Mouse (Mus musculus) heart, embryonic 14.5 days (tissue): ENCODE data around the gene Arhgap24. TPM values are rescaled to one million over a fixed set of nuclear protein-coding genes. Genes with fewer than 3 reads are reported as not detected.

Source experiments
- ATAC-seq: fragments of 200-750 bp; cut with Nextera tagmentation; 2 replicates; pipeline ENCODE4 v1.8.0; 2017; ENCODE audit warnings: low read depth, moderate TSS enrichment; ENCODE audit not compliant: insufficient number of reproducible peaks, insufficient read depth, low FRiP score
- H3K27ac ChIP-seq, 2 experiments: fragments of 200-500 bp in 1 of 2; fragments of 300-500 bp in 1 of 2; sonication (generic) in 1 of 2; replicated peaks in 1 of 2; 2 replicates each; pipeline ENCODE4 v1.5.1; 2012 to 2014; ENCODE audit warnings: low read depth in 2 of 2, low read length in 2 of 2, control low read depth in 1 of 2, mild to moderate bottlenecking in 1 of 2, mixed read lengths in 1 of 2; ENCODE audit not compliant: control insufficient read depth in 1 of 2, insufficient read depth in 1 of 2
- H3K27me3 ChIP-seq: fragments of 300-500 bp; sonication (generic); 2 replicates; pipeline ENCODE4 v1.6.1; 2014; ENCODE audit warnings: mild to moderate bottlenecking, low read length, control low read depth; ENCODE audit not compliant: control insufficient read depth, insufficient read depth
- H3K36me3 ChIP-seq: fragments of 300-500 bp; sonication (generic); 2 replicates; pipeline ENCODE4 v1.6.1; 2014; ENCODE audit warnings: mild to moderate bottlenecking, control low read depth, low read length, mixed read lengths; ENCODE audit not compliant: control insufficient read depth, insufficient read depth
- H3K4me1 ChIP-seq, 2 experiments: fragments of 200-500 bp in 1 of 2; fragments of 300-500 bp in 1 of 2; sonication (generic) in 1 of 2; 2 replicates each; pipeline ENCODE4 v1.6.1; 2012 to 2014; ENCODE audit warnings: low read length in 2 of 2, control low read depth in 1 of 2, mixed read lengths in 1 of 2; ENCODE audit not compliant: control insufficient read depth in 2 of 2, insufficient read depth in 2 of 2
- H3K4me2 ChIP-seq: fragments of 300-500 bp; sonication (generic); 2 replicates; pipeline ENCODE4 v1.6.1; 2014; ENCODE audit warnings: mild to moderate bottlenecking, low read length
- H3K4me3 ChIP-seq, 2 experiments: fragments of 200-500 bp in 1 of 2; fragments of 300-500 bp in 1 of 2; sonication (generic) in 1 of 2; 2 replicates each; pipeline ENCODE4 v1.5.1; 2012 to 2014; ENCODE audit warnings: low read length in 2 of 2, mild to moderate bottlenecking in 2 of 2, control low read depth in 1 of 2, low read depth in 1 of 2, moderate library complexity in 1 of 2; ENCODE audit not compliant: control insufficient read depth in 1 of 2, insufficient read depth in 1 of 2
- H3K9ac ChIP-seq: fragments of 300-500 bp; sonication (generic); 2 replicates; pipeline ENCODE4 v1.6.1; 2014; ENCODE audit warnings: mild to moderate bottlenecking, low read length
- H3K9me3 ChIP-seq: fragments of 300-500 bp; sonication (generic); 2 replicates; pipeline ENCODE4 v1.6.1; 2016; ENCODE audit warnings: low read length, control low read depth; ENCODE audit not compliant: control insufficient read depth
- WGBS: fragments of 180-500 bp; shearing (Covaris S2); extraction: QIAGEN DNeasy Blood & Tissue Kit; methylation state at CpG from one replicate; pipeline ENCODE4 v1.1.7; 2014; 5-methylcytosine and 5-hydroxymethylcytosine counted together
- polyA plus RNA-seq: library from polyadenylated mRNA; unstranded; fragments of >200 nt; fragmentation: Nextera tagmentation; extraction: Ambion mirVana; gene quantifications from 2 replicates; pipeline ENCODE4 v1.2.1, GENCODE M21; 2014

Arhgap24 gene
- polyA plus RNA-seq, 1 experiment from 2014 or later = 14.7 TPM

GRCm38 (mm10) chr5:102767058-102767444, 285.9 kb downstream of the Arhgap24 start:
- peaks cover 9 to 24% of the 10 kb centered on the region in 2 experiments for H3K4me1 ChIP-seq
- H3K9me3 ChIP-seq = no peaks in the 10 kb centered on the region
- no peaks in the 10 kb centered on the region for H3K27me3 ChIP-seq
- H3K4me2 ChIP-seq = no peak overlapping the region
- 59% methylated on average over 4 of the region's 4 CpGs for WGBS
- ATAC-seq = no peak
- H3K27ac ChIP-seq = peak overlapping the region; percentile 60 to 86; a peak in 2 of 4 replicates
- no peaks in the 10 kb centered on the region for H3K36me3 ChIP-seq
- H3K9ac ChIP-seq = no peak overlapping the region
- no peak overlapping the region for H3K4me3 ChIP-seq

- H3K9ac ChIP-seq = 0 out of 2 replicates have a peak overlapping the region, but pooled peaks have one; percentile 71
- H3K27ac ChIP-seq = peak overlapping the region in 1 of 2 experiments; percentile 86; a peak in 2 of 4 replicates
- no peak overlapping the region for H3K4me3 ChIP-seq
- H3K4me2 ChIP-seq = no peak overlapping the region
- H3K27me3 ChIP-seq = no peaks in the 10 kb centered on the region
- H3K36me3 ChIP-seq = no peaks in the 10 kb centered on the region
- WGBS = 78% methylated on average over 7 of the region's 7 CpGs
- H3K9me3 ChIP-seq = no peaks in the 10 kb centered on the region
- H3K4me1 ChIP-seq = peaks cover 9 to 24% of the 10 kb centered on the region in 2 experiments
- no peak for ATAC-seq
Observed at GRCm38 (mm10) chr5:102767822-102768221, 286.6 kb downstream of the Arhgap24 start.

GRCm38 (mm10) chr5:102768385-102769080, 287.3 kb downstream of the Arhgap24 start:
- Histone ChIP-seq H3K27ac (peak overlapping the region; percentile 77 to 86), H3K9ac (peak overlapping the region; percentile 71), H3K4me3 (peak overlapping the region; percentile 32 to 35), H3K36me3 (no peaks in the 10 kb centered on the region), H3K4me2 (peak overlapping the region; percentile 63), H3K4me1 (peaks cover 9 to 24% of the 10 kb centered on the region in 2 experiments), H3K27me3 (no peaks in the 10 kb centered on the region), H3K9me3 (no peaks in the 10 kb centered on the region)
- WGBS = 40% methylated on average over 12 of the region's 12 CpGs
- ATAC-seq = peak; percentile 77; the same call in 1 of the 2 replicates

- ATAC-seq = no peak
- peaks cover 9 to 31% of the 10 kb centered on the region in 2 experiments for H3K4me1 ChIP-seq
- 75% methylated on average over 7 of the region's 7 CpGs for WGBS
Observed at GRCm38 (mm10) chr5:102770611-102771010, 289.4 kb downstream of the Arhgap24 start.

GRCm38 (mm10) chr5:102774500-102774899, 293.3 kb downstream of the Arhgap24 start:
- H3K4me1 ChIP-seq = peaks cover 3 to 23% of the 10 kb centered on the region in 2 experiments; a peak in 3 of 4 replicates
- 57% methylated on average over 4 of the region's 4 CpGs for WGBS
- no peak overlapping the region for H3K27ac ChIP-seq
- H3K9me3 ChIP-seq = no peaks in the 10 kb centered on the region
- H3K4me3 ChIP-seq = no peak overlapping the region
- H3K9ac ChIP-seq = no peak overlapping the region
- H3K27me3 ChIP-seq = no peaks in the 10 kb centered on the region
- no peaks in the 10 kb centered on the region for H3K36me3 ChIP-seq
- no peak overlapping the region for H3K4me2 ChIP-seq
- no peak for ATAC-seq

More at GRCm38 (mm10) chr5:102770611-102771010, 289.4 kb downstream of the Arhgap24 start:
- no peak overlapping the region for H3K4me3 ChIP-seq
- H3K27me3 ChIP-seq = no peaks in the 10 kb centered on the region
- no peak overlapping the region for H3K9ac ChIP-seq
- no peak overlapping the region for H3K4me2 ChIP-seq
- no peaks in the 10 kb centered on the region for H3K36me3 ChIP-seq
- no peak overlapping the region for H3K27ac ChIP-seq
- H3K9me3 ChIP-seq = no peaks in the 10 kb centered on the region

- Histone ChIP-seq H3K27me3 (no peaks in the 10 kb centered on the region), H3K36me3 (no peaks in the 10 kb centered on the region), H3K4me1 (peaks cover 3 to 19% of the 10 kb centered on the region in 2 experiments; a peak in 3 of 4 replicates), H3K27ac (peak overlapping the region in 1 of 2 experiments; percentile 59; a peak in 1 of 4 replicates), H3K9me3 (no peaks in the 10 kb centered on the region), H3K4me2 (no peak overlapping the region), H3K4me3 (no peak overlapping the region), H3K9ac (no peak overlapping the region)
- 91% methylated on average over 9 of the region's 9 CpGs for whole genome bisulfite sequencing
- no peak for ATAC-seq
Observed at GRCm38 (mm10) chr5:102777255-102777654, 296.1 kb downstream of the Arhgap24 start.

- H3K27me3 ChIP-seq = no peaks in the 10 kb centered on the region
- no peak overlapping the region for H3K9ac ChIP-seq
- no peaks in the 10 kb centered on the region for H3K36me3 ChIP-seq
- 33% methylated on average over 9 of the region's 9 CpGs for WGBS
- H3K27ac ChIP-seq = peak overlapping the region; percentile 59 to 62
- peak overlapping the region; percentile 44 for H3K4me2 ChIP-seq
- H3K4me1 ChIP-seq = peaks cover 3 to 19% of the 10 kb centered on the region in 2 experiments; a peak in 3 of 4 replicates
- no peaks in the 10 kb centered on the region for H3K9me3 ChIP-seq
- ATAC-seq = peak; percentile 50; the same call in 1 of the 2 replicates
- no peak overlapping the region for H3K4me3 ChIP-seq
Observed at GRCm38 (mm10) chr5:102777852-102778251, 296.7 kb downstream of the Arhgap24 start.
